Mouse (Mus musculus): ENCODE data around the gene Commd6.

DNA sequence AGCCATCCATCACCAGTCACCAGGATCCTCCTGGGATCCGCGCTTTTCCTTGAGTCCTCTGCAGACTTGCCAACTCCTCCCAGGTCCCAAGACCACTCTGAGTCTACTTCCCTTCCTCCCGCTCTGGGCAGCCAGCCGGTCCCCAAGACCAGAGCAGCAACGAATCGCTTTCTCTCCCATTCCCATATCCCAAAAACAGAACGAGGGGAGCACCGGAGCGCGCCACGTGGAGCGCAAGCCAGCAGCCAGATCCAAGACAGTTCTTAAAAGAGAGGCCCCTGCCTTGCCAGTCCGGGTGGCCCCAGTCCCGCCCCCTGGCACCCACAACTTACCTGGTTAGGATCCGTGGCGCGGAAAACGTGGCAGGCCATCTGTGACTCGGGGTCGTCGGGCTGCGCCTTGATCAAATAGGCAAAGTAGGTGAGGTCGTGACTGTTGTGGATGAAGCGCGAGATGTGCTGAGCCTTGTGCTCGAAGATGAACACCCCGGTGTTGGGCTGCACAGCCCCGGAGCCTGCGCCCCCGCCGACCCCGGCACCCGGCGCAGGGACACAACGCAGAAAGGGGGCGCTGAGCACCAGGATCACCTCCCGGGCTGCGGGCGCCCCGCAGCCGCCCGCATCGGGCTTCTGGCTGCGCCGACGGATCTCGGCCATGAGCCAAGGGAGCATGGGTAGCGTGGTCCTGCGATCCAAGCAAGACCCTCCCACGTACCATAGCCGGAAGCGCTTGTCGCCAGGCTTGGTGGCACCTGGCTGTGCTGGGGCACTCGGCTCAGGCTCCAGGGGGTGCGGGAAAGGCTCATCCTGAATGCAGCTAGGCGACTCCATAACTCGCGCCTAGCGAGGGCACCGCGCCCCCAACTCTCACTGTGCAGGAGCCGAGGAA, 32.6 kb downstream of the Commd6 start:
- TF ChIP-seq CTCF (IDR thresholded peaks at IDR 0.05; ENCODE audit: extremely low read depth, insufficient read depth, insufficient read length, insufficient replicate concordance), result no peak
- no peak for TF ChIP-seq POLR2A (IDR thresholded peaks at IDR 0.05; ENCODE audit: low read depth, low read length)

Measured in spleen, adult 2 months (tissue).